Mouse (Mus musculus): ENCODE data around the gene Gen1.

Gene Gen1

GRCm38 (mm10) chr12:11265382-11266281 lies at the start of gene Gen1, which contains the start of gene Smc6:
Gen1 (minus strand) TSS chr12:11265801.
Smc6 (plus strand) TSS chr12:11265886.
- peak; percentile 89 to 91 for DNase-seq

GRCm38 (mm10) chr12:11313840-11314239 lies 48.2 kb upstream of the Gen1 start:
- no peak for DNase-seq

- no peak for DNase-seq
Observed at GRCm38 (mm10) chr12:11311106-11311505, 45.5 kb upstream of the Gen1 start.

- no peak for DNase-seq
Observed at GRCm38 (mm10) chr12:11306753-11307645, 41.4 kb upstream of the Gen1 start.

GRCm38 (mm10) chr12:11300858-11301257 lies 35.3 kb upstream of the Gen1 start:
- DNase-seq = no peak

- no peak for DNase-seq
Observed at GRCm38 (mm10) chr12:11286382-11286781, 20.8 kb upstream of the Gen1 start.

- no peak for DNase-seq
Observed at GRCm38 (mm10) chr12:11281584-11281983, 16.0 kb upstream of the Gen1 start.

- DNase-seq = no peak
Observed at GRCm38 (mm10) chr12:11279886-11280285, 14.3 kb upstream of the Gen1 start.

GRCm38 (mm10) chr12:11277207-11277606 lies 11.6 kb upstream of the Gen1 start:
- no peak for DNase-seq

GRCm38 (mm10) chr12:11276632-11277031 lies 11.0 kb upstream of the Gen1 start:
- DNase-seq = no peak

GRCm38 (mm10) chr12:11273185-11273584 lies 7.6 kb upstream of the Gen1 start:
- no peak for DNase-seq

GRCm38 (mm10) chr12:11272568-11272967 lies 7.0 kb upstream of the Gen1 start:
- no peak for DNase-seq

GRCm38 (mm10) chr12:11267030-11267429 lies 1.4 kb upstream of the Gen1 start:
- no peak for DNase-seq

GRCm38 (mm10) chr12:11266282-11266985 lies 833 bp upstream of the Gen1 start:
- DNase-seq = no peak

GRCm38 (mm10) chr12:11264895-11265294 lies 706 bp downstream of the Gen1 start:
- DNase-seq = no peak

GRCm38 (mm10) chr12:11250322-11250721 lies 15.3 kb downstream of the Gen1 start:
- no peak for DNase-seq

GRCm38 (mm10) chr12:11247460-11247859 lies 18.1 kb downstream of the Gen1 start:
- DNase-seq = no peak

- DNase-seq = no peak
Observed at GRCm38 (mm10) chr12:11235996-11236395, 29.6 kb downstream of the Gen1 start.

- no peak for DNase-seq
Observed at GRCm38 (mm10) chr12:11230267-11230666, 35.3 kb downstream of the Gen1 start.

- no peak for DNase-seq
Observed at GRCm38 (mm10) chr12:11226529-11227268, 38.9 kb downstream of the Gen1 start.

GRCm38 (mm10) chr12:11226123-11226522 lies 39.5 kb downstream of the Gen1 start:
- DNase-seq = no peak

- no peak for DNase-seq
Observed at GRCm38 (mm10) chr12:11224722-11225121, 40.9 kb downstream of the Gen1 start.
